Mouse (Mus musculus) lung, embryonic 15.5 days (tissue): Measurements from ENCODE around the gene Syt3. TPM values are rescaled to one million over a fixed set of nuclear protein-coding genes. Genes with fewer than 3 reads are reported as not detected.
A peak's percentile ranks its signal among the peaks of the same experiment; 100 is the strongest.

Experiments
- ATAC-seq: fragments of 200-750 bp; cut with Nextera tagmentation; 2 replicates; pipeline ENCODE4 v1.8.0; 2017; ENCODE audit warnings: moderate number of reproducible peaks, borderline replicate concordance; ENCODE audit not compliant: low FRiP score, low TSS enrichment; ENCODE audit errors: extremely low read depth
- H3K27ac ChIP-seq: fragments of 300-500 bp; sonication (generic); 2 replicates; pipeline ENCODE4 v1.5.1; 2015; ENCODE audit warnings: moderate library complexity, mild to moderate bottlenecking, inconsistent platforms
- H3K27me3 ChIP-seq: fragments of 300-500 bp; sonication (generic); 2 replicates; pipeline ENCODE4 v1.6.1; 2015; ENCODE audit warnings: inconsistent platforms
- H3K36me3 ChIP-seq: fragments of 300-500 bp; sonication (generic); 2 replicates; pipeline ENCODE4 v1.6.1; 2015; ENCODE audit warnings: inconsistent platforms
- H3K4me1 ChIP-seq: fragments of 300-500 bp; sonication (generic); 2 replicates; pipeline ENCODE4 v1.6.1; 2015; ENCODE audit warnings: inconsistent platforms
- H3K4me2 ChIP-seq: fragments of 300-500 bp; sonication (generic); 2 replicates; pipeline ENCODE4 v1.6.1; 2015; ENCODE audit warnings: inconsistent platforms, mild to moderate bottlenecking, moderate library complexity
- H3K4me3 ChIP-seq: fragments of 300-500 bp; sonication (generic); 2 replicates; pipeline ENCODE4 v1.5.1; 2015; ENCODE audit warnings: mild to moderate bottlenecking, inconsistent platforms
- H3K9ac ChIP-seq: fragments of 300-500 bp; sonication (generic); 2 replicates; pipeline ENCODE4 v1.6.1; 2015; ENCODE audit warnings: inconsistent platforms
- H3K9me3 ChIP-seq: fragments of 300-500 bp; sonication (generic); 2 replicates; pipeline ENCODE4 v1.6.1; 2016; ENCODE audit warnings: inconsistent platforms
- WGBS: fragments of 180-500 bp; shearing (Covaris S2); methylation state at CpG from one replicate; pipeline ENCODE4 v1.1.7; 2015; 5-methylcytosine and 5-hydroxymethylcytosine counted together
- polyA plus RNA-seq: library from polyadenylated mRNA; unstranded; fragments of >200 nt; fragmentation: Nextera tagmentation; extraction: Ambion mirVana; gene quantifications from 2 replicates; pipeline ENCODE4 v1.2.1, GENCODE M21; 2015

Syt3 gene
- polyA plus RNA-seq, 1 experiment from 2014 or later = 2.3 TPM

GRCm38 (mm10) chr7:44349043-44349442 lies 34.9 kb upstream of the Syt3 start:
- Histone ChIP-seq H3K9me3 (no peaks in the 10 kb centered on the region), H3K4me3 (no peak overlapping the region), H3K27me3 (peaks cover 50% of the 10 kb centered on the region), H3K27ac (no peak overlapping the region), H3K9ac (no peak overlapping the region), H3K4me1 (peaks cover 31% of the 10 kb centered on the region), H3K4me2 (no peak overlapping the region), H3K36me3 (no peaks in the 10 kb centered on the region)
- WGBS = 18% methylated on average over 3 of the region's 3 CpGs
- ATAC-seq = no peak

- H3K27me3 ChIP-seq = peaks cover 71% of the 10 kb centered on the region
- H3K4me1 ChIP-seq = peaks cover 31% of the 10 kb centered on the region
- WGBS = 5% methylated on average over 25 of the region's 25 CpGs
- no peak overlapping the region for H3K27ac ChIP-seq
- no peaks in the 10 kb centered on the region for H3K36me3 ChIP-seq
- peak overlapping the region; percentile 63 for H3K4me2 ChIP-seq
- ATAC-seq = peak; percentile 46
- H3K9me3 ChIP-seq = no peaks in the 10 kb centered on the region
- H3K4me3 ChIP-seq = peak overlapping the region; percentile 28
- H3K9ac ChIP-seq = peak overlapping the region; percentile 36
Observed at GRCm38 (mm10) chr7:44350957-44351711, 32.8 kb upstream of the Syt3 start.

- H3K27ac ChIP-seq = no peak overlapping the region
- peak overlapping the region; percentile 63; the same call in 1 of the 2 replicates for H3K4me2 ChIP-seq
- H3K9ac ChIP-seq = no peak overlapping the region
- no peaks in the 10 kb centered on the region for H3K9me3 ChIP-seq
- 0 out of 2 replicates have a peak overlapping the region, but pooled peaks have one; percentile 6 for H3K4me3 ChIP-seq
- no peaks in the 10 kb centered on the region for H3K36me3 ChIP-seq
- WGBS = 4% methylated on average over 65 of the region's 71 CpGs
- H3K4me1 ChIP-seq = peaks cover 38% of the 10 kb centered on the region
- H3K27me3 ChIP-seq = peaks cover 81% of the 10 kb centered on the region
- no peak for ATAC-seq
Observed at GRCm38 (mm10) chr7:44351881-44352749, 31.8 kb upstream of the Syt3 start.

- Histone ChIP-seq H3K36me3 (no peaks in the 10 kb centered on the region), H3K4me1 (peaks cover 44% of the 10 kb centered on the region), H3K9ac (no peak overlapping the region), H3K4me2 (peak overlapping the region; percentile 30), H3K27ac (no peak overlapping the region), H3K9me3 (no peaks in the 10 kb centered on the region), H3K27me3 (peaks cover 89% of the 10 kb centered on the region), H3K4me3 (peak overlapping the region; percentile 6)
- 2% methylated on average over 55 of the region's 71 CpGs for WGBS
- no peak for ATAC-seq
Observed at GRCm38 (mm10) chr7:44352750-44353600, 30.9 kb upstream of the Syt3 start.

GRCm38 (mm10) chr7:44353601-44354340 lies 30.1 kb upstream of the Syt3 start:
- no peaks in the 10 kb centered on the region for H3K36me3 ChIP-seq
- H3K27ac ChIP-seq = no peak overlapping the region
- WGBS = 3% methylated on average over 30 of the region's 35 CpGs
- 0 out of 2 replicates have a peak overlapping the region, but pooled peaks have one; percentile 6 for H3K4me3 ChIP-seq
- no peaks in the 10 kb centered on the region for H3K9me3 ChIP-seq
- H3K4me1 ChIP-seq = peaks cover 44% of the 10 kb centered on the region
- peak overlapping the region; percentile 30 for H3K4me2 ChIP-seq
- no peak for ATAC-seq
- H3K27me3 ChIP-seq = peaks cover 88% of the 10 kb centered on the region
- no peak overlapping the region for H3K9ac ChIP-seq

GRCm38 (mm10) chr7:44355411-44355810 lies 28.5 kb upstream of the Syt3 start:
- no peaks in the 10 kb centered on the region for H3K36me3 ChIP-seq
- 72% methylated on average over 6 of the region's 6 CpGs for WGBS
- no peak for ATAC-seq
- peaks cover 89% of the 10 kb centered on the region for H3K27me3 ChIP-seq
- H3K27ac ChIP-seq = no peak overlapping the region
- no peak overlapping the region for H3K4me2 ChIP-seq
- no peaks in the 10 kb centered on the region for H3K9me3 ChIP-seq
- H3K4me3 ChIP-seq = no peak overlapping the region
- peaks cover 55% of the 10 kb centered on the region for H3K4me1 ChIP-seq
- no peak overlapping the region for H3K9ac ChIP-seq

- Histone ChIP-seq H3K27ac (no peak overlapping the region), H3K9me3 (no peaks in the 10 kb centered on the region), H3K4me3 (peak overlapping the region; percentile 26), H3K9ac (peak overlapping the region; percentile 20; the same call in 1 of the 2 replicates), H3K36me3 (no peaks in the 10 kb centered on the region), H3K4me1 (peaks cover 50% of the 10 kb centered on the region), H3K27me3 (peaks cover 87% of the 10 kb centered on the region), H3K4me2 (peak overlapping the region; percentile 45)
- ATAC-seq = no peak
- 2% methylated on average over 35 of the region's 35 CpGs for WGBS
Observed at GRCm38 (mm10) chr7:44356590-44357481, 27.1 kb upstream of the Syt3 start.

GRCm38 (mm10) chr7:44357531-44357930 lies 26.4 kb upstream of the Syt3 start:
- peaks cover 87% of the 10 kb centered on the region for H3K27me3 ChIP-seq
- H3K9me3 ChIP-seq = no peaks in the 10 kb centered on the region
- WGBS = 14% methylated on average over 9 of the region's 10 CpGs
- peaks cover 44% of the 10 kb centered on the region for H3K4me1 ChIP-seq
- ATAC-seq = no peak
- H3K36me3 ChIP-seq = no peaks in the 10 kb centered on the region
- H3K4me2 ChIP-seq = peak overlapping the region; percentile 45
- peak overlapping the region; percentile 79 for H3K27ac ChIP-seq
- H3K4me3 ChIP-seq = peak overlapping the region; percentile 26
- peak overlapping the region; percentile 20; the same call in 1 of the 2 replicates for H3K9ac ChIP-seq

GRCm38 (mm10) chr7:44358012-44358411 lies 25.9 kb upstream of the Syt3 start:
- Histone ChIP-seq H3K9me3 (no peaks in the 10 kb centered on the region), H3K4me2 (peak overlapping the region; percentile 45), H3K9ac (no peak overlapping the region), H3K4me3 (peak overlapping the region; percentile 26; the same call in 1 of the 2 replicates), H3K4me1 (peaks cover 39% of the 10 kb centered on the region), H3K27me3 (peaks cover 85% of the 10 kb centered on the region), H3K36me3 (no peaks in the 10 kb centered on the region), H3K27ac (peak overlapping the region; percentile 79)
- 10% methylated on average over 5 of the region's 5 CpGs for WGBS
- peak; percentile 12; the same call in 1 of the 2 replicates for ATAC-seq
